Mouse (Mus musculus) lung, postnatal 0 days (tissue): ENCODE results near the gene Aff4.

ENCODE experiments used
- CTCF ChIP-seq: IDR thresholded peaks from 2 replicates; pipeline ENCODE4 v1.5.1; 2016; ENCODE audit warnings: antibody characterized with exemption, mild to moderate bottlenecking
- EP300 ChIP-seq: IDR thresholded peaks from 2 replicates; pipeline ENCODE4 v1.6.1; 2016; ENCODE audit warnings: antibody characterized with exemption, mild to moderate bottlenecking, control low read depth

DNA sequence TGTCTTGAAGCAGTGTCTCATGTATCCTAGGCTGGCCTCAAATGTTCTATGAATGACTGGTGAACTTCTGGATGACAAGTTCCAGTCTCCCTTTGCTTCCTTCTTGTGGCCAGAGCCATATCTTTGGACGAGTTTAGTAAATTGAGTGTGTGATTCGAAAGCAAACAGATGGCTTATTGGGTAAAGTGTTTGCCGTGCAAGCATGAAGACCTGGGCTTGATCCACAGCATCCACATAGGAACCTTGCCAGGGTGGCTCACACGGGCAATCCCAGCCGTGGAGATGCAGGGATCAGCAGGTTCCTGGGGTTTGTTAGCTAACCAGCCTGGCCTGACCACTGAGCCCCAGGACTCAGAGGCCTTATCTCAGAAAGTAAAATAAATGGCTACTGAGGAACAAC lies 102.4 kb downstream of the Aff4 start:
- TF ChIP-seq CTCF = no peak
- no peak for TF ChIP-seq EP300
